Mouse (Mus musculus) testis, adult 2 months (tissue): ENCODE results near the gene Wdr82. TPM values are rescaled to one million over a fixed set of nuclear protein-coding genes. Genes with fewer than 3 reads are reported as not detected.
A peak's percentile ranks its signal among the peaks of the same experiment; 100 is the strongest.

Source experiments
- H3K27ac ChIP-seq: fragments of 200-500 bp; 2 replicates; pipeline ENCODE4 v1.5.1; 2012; ENCODE audit warnings: low read depth, low read length; ENCODE audit not compliant: control insufficient read depth, insufficient read depth
- H3K27me3 ChIP-seq: fragments of 200-500 bp; 2 replicates; pipeline ENCODE4 v1.6.1; 2012; ENCODE audit warnings: mild to moderate bottlenecking, low read length, moderate library complexity; ENCODE audit not compliant: control insufficient read depth, insufficient read depth
- H3K36me3 ChIP-seq: fragments of 200-500 bp; 2 replicates; pipeline ENCODE4 v1.6.1; 2012; ENCODE audit warnings: mild to moderate bottlenecking, low read length; ENCODE audit not compliant: control insufficient read depth, insufficient read depth
- H3K4me1 ChIP-seq: fragments of 200-500 bp; 2 replicates; pipeline ENCODE4 v1.6.1; 2012; ENCODE audit warnings: low read length; ENCODE audit not compliant: control insufficient read depth, insufficient read depth
- H3K4me3 ChIP-seq: fragments of 200-500 bp; 2 replicates; pipeline ENCODE4 v1.5.1; 2012; ENCODE audit warnings: low read depth, mild to moderate bottlenecking, low read length, moderate library complexity, mixed read lengths; ENCODE audit not compliant: control insufficient read depth
- CTCF ChIP-seq: fragments of 200-500 bp; IDR thresholded peaks from 2 replicates; pipeline ENCODE4 v1.5.1; 2012; ENCODE audit warnings: low read depth, mild to moderate bottlenecking, inconsistent platforms, low read length, moderate library complexity; ENCODE audit not compliant: control insufficient read depth, insufficient read depth, insufficient replicate concordance
- POLR2A ChIP-seq: fragments of 200-500 bp; IDR thresholded peaks from 2 replicates; pipeline ENCODE4 v1.6.1; 2012; ENCODE audit warnings: low read depth, mild to moderate bottlenecking, inconsistent platforms, low read length, moderate library complexity; ENCODE audit not compliant: control insufficient read depth
- polyA plus RNA-seq: library from polyadenylated mRNA; depleted of rRNA; stranded (reverse); fragments of >200 nt; gene quantifications from 2 replicates; pipeline ENCODE4 v1.2.3, GENCODE M21; 2012

The Wdr82 gene
- polyA plus RNA-seq, 1 experiment: 25.2 TPM

DNA sequence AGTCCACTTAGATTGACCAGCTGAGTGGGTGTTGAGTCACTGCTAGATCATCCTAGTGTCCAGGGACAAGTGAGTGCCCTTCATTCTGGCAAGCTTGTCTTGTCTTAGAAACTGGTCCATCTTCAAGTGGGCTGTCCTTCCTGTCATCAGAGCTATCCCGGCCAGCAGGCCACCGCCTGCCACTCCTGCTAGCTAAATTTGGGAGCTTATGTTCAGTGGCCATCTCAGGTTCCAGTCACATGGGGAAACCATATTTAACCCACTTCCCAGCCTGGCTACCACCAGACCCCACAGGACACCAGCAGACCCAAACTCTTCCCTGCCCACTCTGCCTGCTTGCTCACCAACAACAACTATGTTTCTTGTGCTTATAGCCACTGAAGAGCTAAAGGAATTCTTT is 35.8 kb downstream of the Wdr82 start:
- peaks cover 10% of the 10 kb centered on the region for H3K4me1 ChIP-seq
- H3K27ac ChIP-seq: no peak overlapping the region
- no peak for TF ChIP-seq POLR2A
- TF ChIP-seq CTCF: no peak
- H3K36me3 ChIP-seq: no peaks in the 10 kb centered on the region
- H3K4me3 ChIP-seq: no peak overlapping the region
- no peaks in the 10 kb centered on the region for H3K27me3 ChIP-seq

DNA sequence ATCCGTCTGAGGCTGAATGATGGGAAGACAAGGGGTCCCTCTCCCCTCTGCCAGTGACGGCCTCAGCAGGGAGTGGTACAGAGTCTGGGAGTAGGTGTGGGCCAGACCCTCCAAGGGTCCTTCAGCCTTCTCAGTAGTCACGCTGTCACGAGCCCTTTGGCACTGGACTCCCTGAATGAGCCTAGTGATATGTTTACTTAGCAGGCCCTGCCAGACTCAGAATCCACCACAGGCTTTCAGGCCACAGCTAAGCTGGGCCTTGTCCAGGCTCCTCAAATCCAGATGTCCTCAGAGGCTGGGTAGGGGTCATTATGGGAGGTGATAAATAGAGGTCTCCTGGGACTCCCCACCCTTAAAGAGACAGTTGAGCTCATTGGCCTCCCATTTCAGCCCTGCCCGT is 37.5 kb downstream of the Wdr82 start:
- Histone ChIP-seq H3K4me3 (no peak overlapping the region), H3K27me3 (no peaks in the 10 kb centered on the region), H3K4me1 (peaks cover 18% of the 10 kb centered on the region), H3K27ac (no peak overlapping the region), H3K36me3 (no peaks in the 10 kb centered on the region)
- no peak for TF ChIP-seq CTCF

DNA sequence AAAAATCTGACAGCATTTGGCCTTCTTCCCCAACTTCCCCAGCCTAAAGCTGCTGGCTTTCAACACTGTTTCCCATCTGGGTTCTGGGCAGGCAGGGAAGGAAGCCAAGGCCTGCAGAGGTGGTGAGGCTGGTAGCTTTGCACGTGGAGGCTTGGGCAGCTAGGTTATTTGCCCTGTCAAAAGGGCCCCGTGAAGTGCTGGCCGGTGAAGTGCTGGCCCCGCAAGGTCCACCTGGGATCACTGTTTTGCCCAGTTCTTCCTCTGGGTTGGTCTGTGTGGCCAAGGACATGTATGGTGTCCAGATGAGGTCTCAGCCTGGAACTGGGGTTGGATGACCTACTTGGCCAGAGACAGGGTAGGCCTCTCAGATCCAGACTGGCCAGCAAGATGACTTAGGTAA is 39.2 kb downstream of the Wdr82 start:
- no peak overlapping the region for H3K4me3 ChIP-seq
- H3K36me3 ChIP-seq: no peaks in the 10 kb centered on the region
- no peak for TF ChIP-seq POLR2A
- no peak for TF ChIP-seq CTCF
- no peak overlapping the region for H3K27ac ChIP-seq
- no peaks in the 10 kb centered on the region for H3K27me3 ChIP-seq
- peaks cover 14% of the 10 kb centered on the region for H3K4me1 ChIP-seq

DNA sequence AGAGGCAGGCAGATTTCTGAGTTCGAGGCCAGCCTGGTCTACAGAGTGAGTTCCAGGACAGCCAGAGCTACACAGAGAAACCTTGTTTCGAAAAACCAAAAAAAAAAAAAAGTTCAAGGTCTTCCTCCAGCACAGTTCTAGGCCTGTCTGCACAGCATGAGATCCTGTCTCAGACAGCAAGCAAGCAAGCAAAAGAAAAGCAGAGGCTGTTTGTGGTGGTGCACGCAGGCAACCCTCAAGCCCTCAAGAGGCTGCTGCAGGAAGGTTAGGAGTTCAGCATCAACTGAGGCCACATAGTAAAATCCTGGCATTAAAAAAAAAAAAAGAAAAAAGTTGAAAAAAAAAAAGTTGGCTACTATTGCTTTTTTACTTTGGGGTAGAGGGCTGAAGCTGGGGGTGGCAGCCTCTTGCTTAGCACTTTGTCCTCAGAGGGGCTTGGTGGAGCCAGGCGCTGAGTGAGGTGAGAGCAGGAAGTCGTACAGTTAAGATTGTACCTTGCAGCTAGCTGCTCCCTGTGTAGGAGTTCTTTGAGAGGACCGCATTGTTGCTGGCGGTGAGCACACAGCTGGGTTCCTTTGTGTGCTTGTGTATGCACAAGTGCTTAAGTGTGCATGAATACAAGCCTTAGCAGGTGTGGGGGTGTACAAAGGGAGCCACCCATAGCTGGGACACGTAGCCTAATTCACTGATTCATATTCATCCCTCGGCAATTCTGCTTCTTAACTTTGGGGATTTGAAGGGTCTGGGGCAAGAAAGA is 40.3 kb downstream of the Wdr82 start:
- H3K4me3 ChIP-seq: no peak overlapping the region
- peak overlapping the region; percentile 11; the same call in 1 of the 2 replicates for H3K27ac ChIP-seq
- H3K4me1 ChIP-seq: peaks cover 14% of the 10 kb centered on the region
- H3K36me3 ChIP-seq: no peaks in the 10 kb centered on the region
- no peak for TF ChIP-seq CTCF
- no peak for TF ChIP-seq POLR2A
- H3K27me3 ChIP-seq: no peaks in the 10 kb centered on the region

DNA sequence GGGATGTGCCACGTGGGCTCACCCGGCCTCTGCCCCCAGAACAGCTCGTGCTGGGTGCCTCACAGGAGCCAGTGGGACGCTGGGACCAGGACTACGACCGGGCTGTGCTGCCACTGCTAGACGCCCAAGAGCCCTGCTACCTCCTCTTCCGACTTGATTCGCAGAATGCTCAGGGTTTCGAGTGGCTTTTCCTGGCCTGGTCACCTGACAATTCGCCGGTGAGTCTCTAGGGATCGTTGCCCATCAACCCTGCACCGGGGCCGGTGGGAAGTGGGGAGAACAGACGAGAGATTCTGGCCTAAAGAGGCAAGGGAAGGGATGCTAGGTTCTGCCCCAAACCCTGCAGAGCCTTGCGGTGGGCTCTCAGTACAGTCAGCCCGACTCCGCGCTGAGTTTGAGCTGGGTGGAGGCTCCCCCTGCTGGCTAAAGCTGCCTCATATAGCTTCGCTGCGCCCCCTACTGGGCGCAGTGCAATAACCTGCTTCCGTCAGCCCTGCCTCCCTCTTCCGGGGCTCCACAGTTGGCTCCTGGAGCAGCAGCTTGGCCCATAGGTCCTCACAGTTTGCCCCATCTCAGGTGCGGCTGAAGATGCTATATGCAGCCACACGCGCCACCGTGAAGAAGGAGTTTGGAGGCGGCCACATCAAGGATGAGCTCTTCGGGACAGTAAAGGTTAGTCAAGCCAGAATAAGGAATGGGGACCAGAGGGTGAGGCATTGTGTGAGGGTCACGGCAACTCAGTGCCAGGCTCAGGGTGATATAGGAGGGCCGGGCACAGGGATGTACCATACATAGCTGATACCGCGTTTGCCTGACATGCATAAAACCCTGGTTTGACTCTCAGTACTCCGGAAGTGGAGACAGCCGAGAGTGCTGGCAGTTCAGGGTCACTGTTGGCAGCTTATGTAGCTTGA is 41.2 kb downstream of the Wdr82 start:
- peak overlapping the region; percentile 24; the same call in 1 of the 2 replicates for H3K27ac ChIP-seq
- no peaks in the 10 kb centered on the region for H3K36me3 ChIP-seq
- no peak for TF ChIP-seq POLR2A
- peak; percentile 98 for TF ChIP-seq CTCF
- H3K4me1 ChIP-seq: peaks cover 14% of the 10 kb centered on the region
- H3K27me3 ChIP-seq: no peaks in the 10 kb centered on the region
- peak overlapping the region; percentile 51 for H3K4me3 ChIP-seq

DNA sequence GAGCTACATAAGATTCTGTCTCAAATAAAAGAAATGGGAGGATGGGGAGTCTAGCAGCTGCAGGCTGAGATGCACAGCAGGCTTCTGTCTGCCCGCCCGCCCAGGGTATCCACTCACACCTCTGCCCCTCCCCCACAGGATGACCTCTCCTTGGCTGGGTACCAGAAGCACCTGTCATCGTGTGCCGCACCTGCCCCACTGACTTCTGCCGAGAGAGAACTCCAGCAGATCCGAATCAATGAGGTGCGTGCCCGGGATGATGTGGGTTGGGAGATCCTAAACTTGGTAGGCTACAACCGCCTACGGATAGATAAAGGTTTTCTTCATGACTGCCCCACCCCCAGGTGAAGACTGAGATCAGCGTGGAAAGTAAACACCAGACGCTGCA is 41.9 kb downstream of the Wdr82 start:
- H3K4me1 ChIP-seq: peaks cover 14% of the 10 kb centered on the region
- H3K4me3 ChIP-seq: no peak overlapping the region
- no peaks in the 10 kb centered on the region for H3K36me3 ChIP-seq
- H3K27me3 ChIP-seq: no peaks in the 10 kb centered on the region
- TF ChIP-seq POLR2A: no peak
- no peak for TF ChIP-seq CTCF
- no peak overlapping the region for H3K27ac ChIP-seq

DNA sequence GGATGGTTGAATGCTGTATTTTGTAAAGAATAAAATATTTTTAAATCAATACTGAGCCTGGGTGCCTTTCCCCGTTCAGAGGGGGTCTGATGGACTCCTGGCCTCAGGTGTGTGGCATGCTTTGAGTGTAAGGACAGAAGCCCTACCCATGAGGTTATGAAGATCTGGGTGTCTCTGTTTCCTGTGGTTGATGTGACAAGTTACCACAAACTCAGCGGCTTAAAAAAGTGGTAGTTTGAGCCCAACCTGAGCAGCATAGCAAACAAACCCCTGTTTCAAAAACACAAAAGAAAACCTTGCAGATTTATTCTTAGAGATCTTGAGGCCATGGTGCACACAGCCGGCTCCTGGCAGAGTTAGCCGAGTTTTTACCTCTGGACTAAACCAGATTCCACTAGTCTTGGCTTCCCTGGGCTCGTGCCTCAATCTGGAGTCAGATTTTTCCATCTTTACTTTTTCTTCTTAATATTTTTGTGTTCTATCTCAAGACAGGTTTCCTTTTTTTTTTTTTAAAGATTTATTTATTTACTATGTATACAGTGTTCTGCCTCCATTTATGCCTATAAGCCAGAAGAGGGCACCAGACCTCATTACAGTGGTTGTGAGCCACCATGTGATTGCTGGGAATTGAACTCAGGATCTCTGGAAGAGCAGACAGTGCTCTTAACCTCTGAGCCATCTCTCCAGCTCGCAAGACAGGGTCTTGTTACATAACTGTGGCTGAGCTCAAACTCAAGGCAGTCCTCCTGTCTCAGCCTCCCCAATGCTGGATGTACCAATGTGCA is 44.8 kb downstream of the Wdr82 start:
- TF ChIP-seq POLR2A (no peak), CTCF (no peak)

More for the DNA sequence above, 44.8 kb downstream of the Wdr82 start:
- Histone ChIP-seq H3K4me1 (peaks cover 14% of the 10 kb centered on the region), H3K27ac (no peak overlapping the region), H3K27me3 (no peaks in the 10 kb centered on the region), H3K36me3 (no peaks in the 10 kb centered on the region), H3K4me3 (no peak overlapping the region)
